Mouse (Mus musculus) left cerebral cortex, adult 18-20 months (tissue): Measurements from ENCODE around the gene Evi2a. TPM values are rescaled to one million over a fixed set of nuclear protein-coding genes. Genes with fewer than 3 reads are reported as not detected.

Experiments used
- DNase-seq, 2 experiments: peaks; one replicate each; pipeline ENCODE4 v3.0.0; 2021 to 2022; ENCODE audit warnings: low spot score in 2 of 2, mixed read lengths in 1 of 2
- total RNA-seq, 2 experiments: library from RNA; stranded (reverse); gene quantifications; 2 replicates each; pipeline ENCODE4 v1.2.3; 2021

Gene Evi2a
- total RNA-seq, 2 experiments from 2014 or later, result 14.1 to 20.0 TPM

- no peak for DNase-seq
Measured at GRCm38 (mm10) chr11:79527015-79527738, 3.2 kb downstream of the Evi2a start.

- DNase-seq, result no peak
Measured at GRCm38 (mm10) chr11:79526549-79526948, 3.9 kb downstream of the Evi2a start.

GRCm38 (mm10) chr11:79524310-79524575 lies 6.2 kb downstream of the Evi2a start:
- no peak for DNase-seq

GRCm38 (mm10) chr11:79523560-79524309 lies 6.7 kb downstream of the Evi2a start, which contains the start of gene Evi2b:
Gene Evi2b (minus strand): TSS chr11:79523762.
- no peak for DNase-seq

- DNase-seq, result no peak
Measured at GRCm38 (mm10) chr11:79522944-79523343, 7.5 kb downstream of the Evi2a start.

GRCm38 (mm10) chr11:79521930-79522329 lies 8.5 kb downstream of the Evi2a start:
- DNase-seq, result no peak

- DNase-seq, result no peak
Measured at GRCm38 (mm10) chr11:79520772-79521171, 9.6 kb downstream of the Evi2a start.

GRCm38 (mm10) chr11:79519878-79520291 lies 10.5 kb downstream of the Evi2a start:
- no peak for DNase-seq

GRCm38 (mm10) chr11:79519299-79519698 lies 11.1 kb downstream of the Evi2a start:
- no peak for DNase-seq

GRCm38 (mm10) chr11:79515798-79516197 lies 14.6 kb downstream of the Evi2a start:
- no peak for DNase-seq

- DNase-seq, result no peak
Measured at GRCm38 (mm10) chr11:79515331-79515730, 15.1 kb downstream of the Evi2a start.

- no peak for DNase-seq
Measured at GRCm38 (mm10) chr11:79511970-79512369, 18.4 kb downstream of the Evi2a start.

- DNase-seq, result no peak
Measured at GRCm38 (mm10) chr11:79504506-79504905, 25.9 kb downstream of the Evi2a start.

- peak; percentile 70 to 76 for DNase-seq
Measured at GRCm38 (mm10) chr11:79503845-79504244, 26.6 kb downstream of the Evi2a start, which contains the start of gene Omg. Gene Omg (minus strand): TSS chr11:79504084.

- no peak for DNase-seq
Measured at GRCm38 (mm10) chr11:79502917-79503316, 27.5 kb downstream of the Evi2a start.

GRCm38 (mm10) chr11:79494976-79495800 lies 35.2 kb downstream of the Evi2a start:
- no peak for DNase-seq

- DNase-seq, result no peak
Measured at GRCm38 (mm10) chr11:79484721-79485120, 45.7 kb downstream of the Evi2a start.

GRCm38 (mm10) chr11:79483876-79484528 lies 46.4 kb downstream of the Evi2a start:
- no peak for DNase-seq

- no peak for DNase-seq
Measured at GRCm38 (mm10) chr11:79483392-79483791, 47.0 kb downstream of the Evi2a start.
